Mouse (Mus musculus) midbrain, embryonic 14.5 days (tissue): ENCODE data around the gene Nop2. TPM values are rescaled to one million over a fixed set of nuclear protein-coding genes. Genes with fewer than 3 reads are reported as not detected.

Experiments
- microRNA-seq: library from miRNA; unstranded; fragments of <30 nt; microRNA quantifications from one replicate; pipeline ENCODE4, GENCODE M21; 2016
- polyA plus RNA-seq: library from polyadenylated mRNA; unstranded; fragments of >200 nt; fragmentation: Nextera tagmentation; extraction: Ambion mirVana; gene quantifications from 2 replicates; pipeline ENCODE4 v1.2.1, GENCODE M21; 2014

The Nop2 gene
- polyA plus RNA-seq, 1 experiment from 2014 or later = 46.3 TPM

Small RNAs within 50 kb of the gene (microRNA-seq; reads per million reads assigned to microRNA genes)
- not detected for gene Mir7045

Other genes with a start within 250 kb of the Nop2 start
- 0.11 and 0.27 TPM in 2 replicates for gene Cd4, start 243.7 kb upstream of the Nop2 start, polyA plus RNA-seq
- 3.3 and 3.5 TPM in 2 replicates for gene Lag3, start 220.2 kb upstream of the Nop2 start, polyA plus RNA-seq
- gene Ptms, start 211.8 kb upstream of the Nop2 start, polyA plus RNA-seq = 749 and 823 TPM in 2 replicates
- gene Mlf2, start 200.5 kb upstream of the Nop2 start, polyA plus RNA-seq = 535 and 570 TPM in 2 replicates
- 85.6 and 85.9 TPM in 2 replicates for gene Cops7a, start 166.4 kb upstream of the Nop2 start, polyA plus RNA-seq
- gene Pianp, start 135.2 kb upstream of the Nop2 start, polyA plus RNA-seq = 43.2 and 57.1 TPM in 2 replicates
- gene Zfp384, start 122.8 kb upstream of the Nop2 start, polyA plus RNA-seq = 13.7 and 16.2 TPM in 2 replicates
- gene Ing4, start 92.1 kb upstream of the Nop2 start, polyA plus RNA-seq = 132 and 144 TPM in 2 replicates
- 16.3 and 16.7 TPM in 2 replicates for gene Acrbp, start 82.2 kb upstream of the Nop2 start, polyA plus RNA-seq
- 0.45 and 0.77 TPM in 2 replicates for gene Lpar5, start 64.0 kb upstream of the Nop2 start, polyA plus RNA-seq
- gene Chd4, start 35.9 kb upstream of the Nop2 start, polyA plus RNA-seq = 70.7 and 90.6 TPM in 2 replicates
- gene Iffo1, start 13.3 kb downstream of the Nop2 start, polyA plus RNA-seq = 15.8 and 18.2 TPM in 2 replicates
- gene Gapdh, start 34.6 kb downstream of the Nop2 start, polyA plus RNA-seq = 1,501 and 1,547 TPM in 2 replicates
- 40.6 and 50.3 TPM in 2 replicates for gene Ncapd2, start 59.8 kb downstream of the Nop2 start, polyA plus RNA-seq
- gene Mrpl51, start 59.9 kb downstream of the Nop2 start, polyA plus RNA-seq = 128 and 141 TPM in 2 replicates
- 5.5 and 10.6 TPM in 2 replicates for gene Vamp1, start 83.6 kb downstream of the Nop2 start, polyA plus RNA-seq
- gene Tapbpl, start 100.0 kb downstream of the Nop2 start, polyA plus RNA-seq = 3.0 and 3.3 TPM in 2 replicates
- 1.1 and 1.9 TPM in 2 replicates for gene Cd27, start 105.1 kb downstream of the Nop2 start, polyA plus RNA-seq
- not detected in 2 replicates for gene Tuba3a, start 154.1 kb downstream of the Nop2 start, polyA plus RNA-seq
- 10.2 and 13.9 TPM in 2 replicates for gene Ltbr, start 182.0 kb downstream of the Nop2 start, polyA plus RNA-seq
- 0.51 and 0.76 TPM in 2 replicates for gene Scnn1a, start 188.8 kb downstream of the Nop2 start, polyA plus RNA-seq
- gene Tnfrsf1a, start 217.5 kb downstream of the Nop2 start, polyA plus RNA-seq = 6.8 and 13.4 TPM in 2 replicates
- gene Plekhg6, start 248.9 kb downstream of the Nop2 start, polyA plus RNA-seq = 0.08 TPM in 1 of 2 replicates, not detected in the other